Mouse (Mus musculus): ENCODE data around the gene Rnf114. TPM values are rescaled to one million over a fixed set of nuclear protein-coding genes. Genes with fewer than 3 reads are reported as not detected.

Gene Rnf114
- polyA plus RNA-seq, 1 experiment, result 14.3 TPM

DNA sequence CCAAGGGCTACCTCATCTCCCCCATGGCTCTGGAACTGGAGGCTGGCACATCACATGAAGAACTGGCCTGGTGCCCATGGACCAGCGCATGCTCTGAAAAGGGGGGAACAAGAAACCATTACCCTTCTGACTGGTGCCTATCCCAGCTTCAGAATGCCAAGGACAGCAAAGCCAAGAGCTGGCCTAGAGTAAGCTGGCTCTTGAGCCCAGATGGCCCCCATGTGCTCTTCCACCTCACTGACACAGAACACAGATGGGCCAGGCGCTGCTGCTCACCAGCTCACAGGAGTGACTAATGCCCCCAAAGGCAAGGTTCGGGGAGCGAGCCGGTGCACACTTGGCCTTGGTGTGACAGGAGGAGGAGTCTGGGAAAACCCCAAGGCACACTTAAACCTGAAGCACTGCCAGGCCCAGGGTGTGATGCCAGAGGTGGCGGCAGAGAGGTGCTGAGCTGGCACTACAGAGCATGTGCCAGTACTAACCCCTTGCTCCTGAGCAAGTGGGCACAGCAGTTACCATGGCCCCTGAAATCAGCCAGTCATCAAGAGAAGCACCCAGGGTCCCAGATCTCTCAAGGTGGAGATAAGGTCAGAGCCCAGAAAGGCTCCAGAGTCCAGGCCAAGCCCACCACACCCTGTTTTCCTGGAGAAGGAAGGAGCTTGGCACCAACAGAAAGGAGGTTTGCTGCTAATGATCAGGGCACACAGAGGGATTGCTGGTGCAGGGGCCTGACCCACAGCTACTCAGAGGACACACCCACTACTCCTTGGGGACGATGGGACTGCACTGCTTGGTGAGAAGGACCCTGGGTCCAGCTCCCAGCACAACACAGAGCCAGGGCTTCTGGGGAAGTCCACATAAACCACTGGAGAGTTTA lies 6.7 kb upstream of the Rnf114 start:
- no peak for TF ChIP-seq GATA1 (IDR thresholded peaks at IDR 0.05; ENCODE audit: low read length)

DNA sequence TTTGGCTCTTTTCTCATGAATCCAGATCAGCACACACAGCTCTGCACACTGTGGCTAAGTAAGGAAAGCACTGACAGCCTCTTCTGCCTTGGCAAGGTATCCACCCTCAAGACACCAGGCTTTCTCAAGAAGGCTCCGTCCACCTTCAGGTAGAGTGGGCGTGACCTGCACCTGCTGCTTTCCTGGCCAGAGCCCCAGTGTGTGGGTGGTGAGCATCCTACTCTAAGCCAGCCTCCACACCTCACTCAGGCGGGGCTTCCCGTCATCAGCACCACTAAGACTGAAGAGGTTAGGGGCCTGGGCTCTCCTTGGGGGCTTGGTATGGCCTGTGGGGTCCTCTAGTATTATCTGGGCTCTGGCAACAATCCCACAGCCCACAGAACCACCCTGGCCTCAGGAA lies 5.9 kb upstream of the Rnf114 start:
- no peak for TF ChIP-seq GATA1 (IDR thresholded peaks at IDR 0.05; ENCODE audit: low read length)

DNA sequence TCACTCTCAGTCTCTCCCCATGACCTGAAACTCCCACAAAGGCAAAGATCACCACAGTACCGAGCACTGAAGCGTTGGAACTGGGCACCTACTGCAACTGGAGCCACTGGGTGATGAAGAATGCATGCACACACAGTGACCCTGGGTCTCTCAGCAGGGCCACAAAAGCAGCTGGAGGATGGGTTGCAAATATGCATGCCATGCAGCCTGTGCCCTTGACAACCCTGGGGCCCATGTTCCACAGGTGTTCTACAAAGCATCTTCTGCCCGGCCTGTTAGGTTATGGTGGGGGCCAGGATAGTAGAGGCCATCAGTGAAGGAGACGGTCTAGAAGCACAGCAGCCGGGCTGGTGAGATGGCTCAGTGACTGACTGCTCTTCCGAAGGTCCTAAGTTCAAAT lies 4.9 kb upstream of the Rnf114 start:
- TF ChIP-seq GATA1 (IDR thresholded peaks at IDR 0.05; ENCODE audit: low read length), result no peak

DNA sequence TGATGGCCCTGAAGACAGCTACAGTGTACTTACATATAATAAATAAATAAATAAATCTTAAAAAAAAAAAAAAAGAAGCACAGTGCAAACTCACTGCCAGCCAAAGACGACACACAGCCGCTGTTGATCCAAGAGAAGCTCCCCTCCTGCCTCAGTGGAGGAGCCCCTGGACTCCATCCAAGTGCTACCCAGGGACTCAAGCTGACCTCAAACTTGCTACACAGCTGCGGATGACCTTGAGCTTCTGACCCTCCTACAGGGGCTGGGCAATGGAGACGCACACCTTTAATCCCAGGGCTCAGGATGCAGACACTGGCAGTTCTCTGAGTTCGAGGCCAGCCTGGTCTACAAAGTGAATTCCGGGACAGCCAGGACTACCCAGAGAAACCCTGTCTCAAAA lies 4.5 kb upstream of the Rnf114 start:
- no peak for TF ChIP-seq GATA1 (IDR thresholded peaks at IDR 0.05; ENCODE audit: low read length)

DNA sequence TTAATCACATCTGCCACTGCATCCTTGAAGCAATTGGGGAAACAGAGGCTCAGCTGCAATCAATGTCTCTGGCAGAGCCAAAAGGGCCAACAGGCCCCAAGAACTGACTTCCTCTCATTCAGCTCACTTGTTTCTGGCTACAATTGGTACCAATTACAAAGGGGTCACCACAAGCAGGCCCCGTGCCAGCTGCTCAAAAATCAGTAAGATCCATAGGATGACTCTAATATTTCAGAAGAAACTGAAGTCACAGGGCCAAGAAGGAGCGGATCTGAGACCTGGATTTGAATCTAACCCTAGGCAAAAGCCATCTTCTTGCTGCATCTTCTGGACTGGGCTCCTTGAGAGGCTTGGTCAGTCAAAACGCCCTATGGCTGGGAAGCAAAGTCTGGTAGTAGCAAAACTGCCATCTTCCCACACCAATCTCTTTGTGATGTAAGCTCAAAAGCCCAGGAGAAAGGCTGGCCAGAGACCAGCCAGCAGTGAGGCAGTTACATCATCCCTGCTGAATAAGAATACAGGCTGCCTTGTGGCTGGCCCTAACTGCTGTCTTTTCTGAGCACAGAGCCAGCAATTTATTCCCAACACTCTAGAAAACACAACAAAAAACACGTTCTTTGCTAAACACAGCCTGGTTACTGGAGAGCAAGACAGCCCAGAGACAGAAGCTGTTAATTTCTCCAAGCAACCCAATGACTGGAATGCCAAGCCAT lies 1.5 kb upstream of the Rnf114 start:
- no peak for TF ChIP-seq GATA1 (IDR thresholded peaks at IDR 0.05; ENCODE audit: low read length)

DNA sequence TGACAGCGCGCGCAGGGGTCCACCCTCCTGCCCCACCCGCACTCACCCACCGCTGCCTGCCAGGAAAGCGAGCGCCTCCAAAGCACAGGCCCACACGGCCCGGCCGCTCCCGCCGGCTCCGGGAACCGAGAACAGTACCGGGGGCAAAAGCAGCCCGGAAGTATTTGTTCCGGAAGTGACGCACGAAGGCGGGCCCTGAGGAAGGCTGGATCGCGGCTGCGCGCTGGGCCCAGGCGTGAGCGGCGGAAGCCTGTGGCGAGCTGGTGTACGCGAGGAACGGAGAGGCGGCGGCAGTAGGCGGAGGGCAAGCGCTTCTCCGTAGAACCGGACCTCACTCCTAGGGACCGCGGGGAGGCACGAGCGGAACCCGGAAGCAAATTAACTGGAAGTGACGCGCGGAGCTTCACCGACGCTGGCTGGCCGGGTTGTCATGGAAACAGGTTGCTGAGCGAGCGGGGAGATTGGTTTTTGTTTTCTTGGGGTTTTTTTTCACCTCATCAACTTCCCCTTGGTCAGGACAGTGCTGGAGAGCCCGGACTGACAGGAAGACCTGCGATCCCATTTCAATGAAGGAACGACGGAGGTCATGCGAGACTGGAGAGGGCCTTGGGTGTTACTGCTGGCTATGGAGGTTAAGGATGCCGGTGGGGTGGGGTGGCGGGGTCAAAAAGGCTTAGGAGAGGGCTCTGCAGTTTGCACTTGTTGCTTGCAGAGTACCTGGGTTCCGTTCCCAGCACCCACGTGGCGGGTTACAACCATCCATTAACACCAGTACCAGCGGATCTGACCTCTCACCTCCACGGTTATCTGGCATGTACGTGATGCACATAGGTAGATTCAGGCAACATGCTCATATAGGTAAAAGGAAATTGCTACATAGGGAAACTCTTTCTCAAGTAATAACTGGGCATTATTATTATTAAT lies 530 bp downstream of the Rnf114 start, which contains the start of gene Spata2:
Gene Spata2, minus strand, starts transcription at position 175 of the 924 bp plus-strand sequence.
- no peak for TF ChIP-seq GATA1 (IDR thresholded peaks at IDR 0.05; ENCODE audit: low read length)

DNA sequence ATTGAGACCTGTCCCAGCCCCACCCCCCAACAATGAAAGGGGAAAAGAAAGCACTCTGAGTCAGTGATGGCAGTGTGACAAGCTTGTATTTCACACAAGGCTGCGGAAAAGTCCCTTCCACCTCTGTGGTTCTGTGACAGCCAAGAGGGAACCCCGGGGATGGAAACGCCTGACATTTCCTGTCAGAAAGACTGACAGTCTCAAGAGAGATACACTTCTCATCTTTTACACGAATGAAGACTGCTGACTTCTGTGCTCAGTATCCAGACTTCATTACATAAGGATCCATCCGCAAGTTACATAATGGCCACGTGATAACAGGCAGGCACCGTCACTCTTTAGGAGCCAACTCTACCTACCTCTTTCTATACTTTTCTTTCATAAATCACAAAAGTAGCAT lies 4.0 kb downstream of the Rnf114 start:
- no peak for TF ChIP-seq GATA1 (IDR thresholded peaks at IDR 0.05; ENCODE audit: low read length)

DNA sequence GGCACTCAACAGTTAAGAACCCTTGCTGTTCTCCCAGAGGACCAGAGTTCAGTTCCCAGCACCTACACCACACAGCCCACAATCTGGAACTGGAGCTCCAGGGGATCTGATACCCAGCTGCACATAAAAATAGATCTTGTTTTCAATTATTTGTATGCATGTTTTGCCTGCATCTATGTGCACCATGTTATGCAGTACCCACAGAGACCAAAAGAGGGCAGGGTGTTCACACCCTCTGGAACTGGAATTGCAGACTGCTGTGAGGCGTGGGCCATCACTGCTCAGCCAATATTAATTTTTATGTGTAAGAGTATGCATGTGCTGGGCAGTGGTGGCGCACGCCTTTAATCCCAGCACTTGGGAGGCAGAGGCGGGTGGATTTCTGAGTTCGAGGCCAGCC lies 4.8 kb downstream of the Rnf114 start:
- no peak for TF ChIP-seq GATA1 (IDR thresholded peaks at IDR 0.05; ENCODE audit: low read length)

DNA sequence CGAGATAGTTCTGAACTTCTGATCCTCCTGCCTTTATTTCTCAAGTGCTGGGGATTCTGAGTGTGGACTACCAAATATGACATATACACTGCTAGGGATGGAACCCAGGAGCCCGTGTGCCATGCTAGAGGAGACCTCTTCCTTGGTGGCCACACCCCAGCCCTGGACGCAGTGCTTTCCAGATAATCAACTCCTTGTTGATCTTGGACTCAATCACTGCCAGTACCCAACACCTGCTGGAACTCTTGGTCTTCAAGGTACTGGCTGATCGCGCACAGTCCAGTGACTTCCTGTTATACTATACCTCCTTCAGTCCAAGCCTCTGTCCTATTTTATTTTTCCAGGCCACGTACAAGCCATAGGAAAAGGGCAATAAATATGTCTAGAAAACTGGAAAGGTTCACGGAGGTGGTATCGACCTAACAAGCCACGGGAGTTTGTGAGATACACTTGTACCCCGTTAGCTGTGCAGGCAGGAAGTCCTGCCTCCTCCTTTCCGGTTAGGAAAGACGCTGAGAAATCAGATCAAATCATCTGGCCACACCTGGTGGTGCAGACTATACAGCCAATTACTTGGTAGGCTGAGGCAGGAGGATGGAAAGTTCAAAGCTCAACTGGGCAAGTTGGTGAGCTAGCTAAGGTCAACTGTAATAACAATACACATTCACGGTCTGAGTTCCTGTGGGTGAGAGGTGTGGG lies 10.3 kb downstream of the Rnf114 start:
- no peak for TF ChIP-seq GATA1 (IDR thresholded peaks at IDR 0.05; ENCODE audit: low read length)

DNA sequence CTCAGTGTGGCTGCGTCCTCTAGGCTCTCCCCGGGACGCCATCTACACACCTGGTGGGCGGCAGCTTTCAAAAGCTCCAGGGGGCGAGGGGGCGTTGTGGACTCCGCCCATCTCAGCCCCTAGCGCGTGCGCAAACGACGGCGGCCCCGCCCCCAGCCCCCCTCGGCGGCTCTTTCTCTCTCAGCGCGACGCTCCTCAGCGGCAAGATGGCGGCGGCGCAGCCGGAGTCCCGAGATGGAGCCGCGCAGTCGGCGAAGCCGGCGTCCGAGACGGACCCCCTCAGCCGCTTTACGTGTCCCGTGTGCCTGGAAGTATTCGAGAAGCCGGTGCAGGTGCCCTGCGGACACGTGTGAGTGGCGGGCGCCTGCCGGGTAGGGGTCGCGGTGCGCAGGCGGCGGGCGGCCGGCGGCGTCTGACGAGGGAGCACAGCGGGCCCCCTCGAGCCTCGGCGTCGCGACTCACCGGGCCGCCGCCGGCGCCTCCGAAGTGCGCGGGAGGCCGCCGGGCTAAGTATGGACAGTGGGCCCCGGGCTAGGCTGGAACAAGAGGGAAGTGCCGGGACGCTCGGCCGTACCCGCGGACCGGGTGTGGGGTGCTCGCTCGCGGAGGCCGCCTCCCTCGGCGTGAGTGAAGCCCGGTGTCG lies 10.9 kb downstream of the Rnf114 start:
- TF ChIP-seq GATA1 (IDR thresholded peaks at IDR 0.05; ENCODE audit: low read length), result no peak

DNA sequence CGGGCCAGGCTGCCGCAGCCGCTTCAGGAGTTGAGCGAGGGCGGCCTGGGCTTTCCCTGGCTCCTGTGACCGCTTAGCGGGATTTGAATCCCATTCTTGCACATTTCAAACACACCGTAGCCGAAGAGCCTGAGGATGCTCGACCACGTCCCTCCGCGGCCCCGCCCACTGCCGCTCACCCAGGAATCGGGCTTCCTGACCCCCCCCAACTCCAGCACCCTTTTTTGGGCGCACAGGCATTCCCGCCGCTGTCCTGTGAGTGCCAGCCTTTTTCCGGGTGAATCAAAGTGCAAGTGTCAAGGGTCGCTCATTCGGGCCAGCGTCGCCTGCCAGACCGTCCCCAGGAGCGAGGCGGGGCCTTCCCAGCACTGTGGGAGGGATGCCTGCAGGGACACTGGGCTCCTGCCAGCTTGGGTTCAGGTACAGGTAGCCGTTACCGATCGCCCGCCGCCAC lies 11.5 kb downstream of the Rnf114 start:
- no peak for TF ChIP-seq GATA1 (IDR thresholded peaks at IDR 0.05; ENCODE audit: low read length)

DNA sequence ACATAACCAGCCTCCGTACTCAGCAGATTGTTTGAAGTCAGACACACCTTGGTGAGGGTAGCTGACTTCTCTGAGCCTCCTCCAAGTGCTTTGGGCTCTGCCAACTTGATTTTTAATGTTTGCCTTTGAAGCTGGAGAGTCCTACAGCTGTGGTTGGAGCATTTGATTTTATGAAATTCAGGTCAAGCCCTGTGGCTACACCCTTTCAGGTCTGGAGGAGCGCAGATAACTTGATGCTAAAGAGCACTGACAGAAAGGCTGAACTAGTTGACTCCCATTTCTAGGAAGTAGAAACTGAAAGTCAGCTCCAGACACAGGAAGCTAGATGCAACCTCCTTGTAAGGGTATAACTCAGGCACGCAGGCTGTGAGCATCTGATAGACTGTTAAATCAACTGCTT lies 12.7 kb downstream of the Rnf114 start:
- no peak for TF ChIP-seq GATA1 (IDR thresholded peaks at IDR 0.05; ENCODE audit: low read length)

DNA sequence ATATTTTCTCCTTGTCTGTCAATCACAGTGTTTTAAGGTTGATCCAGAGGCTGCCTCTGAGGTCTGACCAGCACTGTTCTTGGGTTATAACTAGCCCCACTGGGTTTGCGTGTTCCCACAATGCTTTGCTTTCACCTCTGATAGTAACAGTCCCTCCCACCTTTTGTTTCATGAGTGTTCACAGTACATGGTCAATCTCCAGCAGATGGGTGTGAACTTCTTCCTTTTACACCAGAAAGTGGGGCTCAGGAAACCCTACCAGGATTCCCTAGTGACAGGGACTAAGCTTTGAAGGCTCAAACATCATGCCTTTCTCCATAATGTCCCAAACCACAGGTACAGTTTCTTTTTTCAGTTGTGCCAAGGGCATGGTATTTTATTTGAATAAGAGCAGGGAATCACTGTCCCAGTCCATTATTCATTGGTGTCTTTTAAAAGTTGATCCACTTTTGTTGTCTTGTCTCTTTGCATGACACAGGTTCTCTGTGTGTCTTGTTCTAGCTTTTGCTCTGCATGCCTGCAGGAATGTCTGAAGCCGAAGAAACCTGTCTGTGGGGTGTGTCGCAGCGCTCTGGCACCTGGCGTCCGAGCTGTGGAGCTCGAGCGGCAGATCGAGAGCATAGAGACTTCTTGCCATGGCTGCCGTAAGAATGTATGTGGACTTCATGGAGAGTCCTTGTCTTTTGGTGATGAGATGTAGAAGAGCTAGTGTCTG lies 14.3 kb downstream of the Rnf114 start:
- no peak for TF ChIP-seq GATA1 (IDR thresholded peaks at IDR 0.05; ENCODE audit: low read length)
